Mouse (Mus musculus) ES-E14 (cell line): ENCODE data around the gene Fam81a. TPM values are rescaled to one million over a fixed set of nuclear protein-coding genes. Genes with fewer than 3 reads are reported as not detected.
A peak's percentile ranks its signal among the peaks of the same experiment; 100 is the strongest.

Experiments used
- DNase-seq: peaks from one replicate; pipeline ENCODE4 v3.0.0-alpha.2; 2013; ENCODE audit warnings: low read depth, low spot score
- H3K27ac ChIP-seq: 2 replicates; pipeline ENCODE4 v1.5.1; 2012; ENCODE audit warnings: low read depth, mild to moderate bottlenecking, low read length, moderate library complexity, mixed read lengths; ENCODE audit not compliant: poor library complexity, insufficient read depth, severe bottlenecking
- H3K36me3 ChIP-seq: 2 replicates; pipeline ENCODE4 v1.6.1; 2012; ENCODE audit warnings: mild to moderate bottlenecking, low read length, moderate library complexity, mixed read lengths; ENCODE audit not compliant: control insufficient read depth, poor library complexity, insufficient read depth, severe bottlenecking
- H3K4me1 ChIP-seq, 2 experiments: fragments of 150-350 bp in 1 of 2; sonication (generic) in 1 of 2; 2 replicates each; pipeline ENCODE4 v1.6.1; 2012; ENCODE audit warnings: low read length in 2 of 2, mild to moderate bottlenecking in 1 of 2, mixed read lengths in 1 of 2; ENCODE audit not compliant: control insufficient read depth in 2 of 2, insufficient read depth in 2 of 2, poor library complexity in 1 of 2
- H3K4me3 ChIP-seq, 2 experiments: fragments of 150-350 bp in 1 of 2; sonication (generic) in 1 of 2; 2 replicates each; pipeline ENCODE4 v1.5.1; 2012; ENCODE audit warnings: low read length in 2 of 2, low read depth in 1 of 2, mild to moderate bottlenecking in 1 of 2, mixed read lengths in 1 of 2; ENCODE audit not compliant: insufficient read depth in 1 of 2, poor library complexity in 1 of 2, severe bottlenecking in 1 of 2
- H3K9ac ChIP-seq: 2 replicates; pipeline ENCODE4 v1.6.1; 2012; ENCODE audit warnings: low read depth, mild to moderate bottlenecking, low read length, mixed read lengths; ENCODE audit not compliant: poor library complexity, insufficient read depth, severe bottlenecking
- H3K9me3 ChIP-seq: fragments of 150-350 bp; sonication (generic); 2 replicates; pipeline ENCODE4 v1.6.1; 2012; ENCODE audit warnings: low read depth, mild to moderate bottlenecking, low read length; ENCODE audit not compliant: control insufficient read depth, insufficient read depth
- CHD2 ChIP-seq: IDR thresholded peaks from 2 replicates; pipeline ENCODE4 v1.6.1; 2014; ENCODE audit warnings: mild to moderate bottlenecking, low read depth, low read length, inconsistent platforms
- HCFC1 ChIP-seq: IDR thresholded peaks from 2 replicates; pipeline ENCODE4 v1.6.1; 2012; ENCODE audit warnings: low read length, inconsistent platforms, borderline replicate concordance; ENCODE audit not compliant: insufficient read depth
- MAFK ChIP-seq: IDR thresholded peaks from 2 replicates; pipeline ENCODE4 v1.6.1; 2014; ENCODE audit warnings: mild to moderate bottlenecking, low read depth, low read length, inconsistent platforms; ENCODE audit not compliant: insufficient read depth
- ZC3H11A ChIP-seq: IDR thresholded peaks from 2 replicates; pipeline ENCODE4 v1.6.1; 2012; ENCODE audit warnings: low read depth, mild to moderate bottlenecking, inconsistent platforms, low read length, borderline replicate concordance
- ZNF384 ChIP-seq: IDR thresholded peaks from 2 replicates; pipeline ENCODE4 v1.6.1; 2012; ENCODE audit warnings: low read depth, low read length, inconsistent platforms
- in situ Hi-C, 2 experiments: fragments of 600-800 bp; cut with MboI; formaldehyde crosslinking; loops; one replicate each; pipeline ENCODE4 v1.15.1; 2025; ENCODE audit warnings: low sequenced_read_pairs in 2 of 2, inconsistent platforms in 1 of 2; ENCODE audit not compliant: unreplicated experiment in 2 of 2
- total RNA-seq: library from RNA; depleted of rRNA; stranded (reverse); fragments of 300-350 nt; gene quantifications from 2 replicates; pipeline ENCODE4 v1.2.3, GENCODE M21; 2012

Fam81a gene
- total RNA-seq, 1 experiment: 5.7 TPM

DNA sequence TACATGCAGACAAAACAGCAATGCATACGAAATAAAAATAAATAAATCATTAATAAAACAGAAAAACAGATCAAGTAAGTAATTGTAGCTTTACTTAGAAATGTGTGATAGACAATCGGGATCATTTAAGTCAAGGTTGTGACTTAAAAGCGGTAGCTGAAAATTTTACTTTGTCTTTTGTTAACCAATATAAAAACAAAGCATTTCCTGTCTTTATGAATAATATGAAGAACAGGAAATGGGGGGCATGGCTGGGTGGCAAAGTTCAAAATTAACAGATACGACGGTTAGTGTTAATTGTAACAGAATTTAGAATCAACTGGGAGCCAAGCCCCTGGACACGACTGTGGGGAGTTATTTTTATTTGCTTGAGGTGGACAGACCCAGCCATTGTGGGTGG, 47.3 kb downstream of the Fam81a start:
- Histone ChIP-seq H3K4me1 (no peaks in the 10 kb centered on the region), H3K36me3 (no peaks in the 10 kb centered on the region; the same call in 1 of the 2 replicates), H3K9me3 (no peaks in the 10 kb centered on the region), H3K27ac (no peak overlapping the region), H3K9ac (no peak overlapping the region), H3K4me3 (no peak overlapping the region)
- no peak for DNase-seq
- in situ Hi-C loops: no loop called here
- TF ChIP-seq MAFK: no peak

DNA sequence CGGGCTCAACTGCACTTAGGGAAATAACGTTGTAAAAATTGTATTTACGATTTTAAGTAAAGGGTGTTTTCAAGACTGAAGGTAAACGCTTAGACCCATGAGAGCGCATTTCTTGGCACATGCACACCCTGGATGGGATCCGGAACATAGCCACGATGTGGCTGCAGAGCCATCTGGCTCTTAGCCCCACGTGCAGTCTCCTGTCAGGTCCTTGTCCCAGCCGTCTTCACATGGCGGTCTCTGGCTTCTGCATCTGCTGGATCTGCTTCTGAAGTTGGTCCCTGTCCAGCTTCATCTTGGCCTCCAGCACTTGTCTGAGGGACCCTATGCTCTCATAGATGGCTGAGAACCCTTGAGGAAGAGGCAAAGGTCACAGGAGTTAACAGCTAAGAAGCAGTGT, 51.8 kb downstream of the Fam81a start:
- DNase-seq: no peak
- Histone ChIP-seq H3K4me1 (peaks cover 3 to 20% of the 10 kb centered on the region in 2 experiments; a peak in 3 of 4 replicates), H3K4me3 (no peak overlapping the region), H3K9ac (no peak overlapping the region), H3K9me3 (no peaks in the 10 kb centered on the region), H3K27ac (no peak overlapping the region), H3K36me3 (no peaks in the 10 kb centered on the region; the same call in 1 of the 2 replicates)
- TF ChIP-seq MAFK (no peak), ZC3H11A (no peak)
- in situ Hi-C loops: no loop called here

DNA sequence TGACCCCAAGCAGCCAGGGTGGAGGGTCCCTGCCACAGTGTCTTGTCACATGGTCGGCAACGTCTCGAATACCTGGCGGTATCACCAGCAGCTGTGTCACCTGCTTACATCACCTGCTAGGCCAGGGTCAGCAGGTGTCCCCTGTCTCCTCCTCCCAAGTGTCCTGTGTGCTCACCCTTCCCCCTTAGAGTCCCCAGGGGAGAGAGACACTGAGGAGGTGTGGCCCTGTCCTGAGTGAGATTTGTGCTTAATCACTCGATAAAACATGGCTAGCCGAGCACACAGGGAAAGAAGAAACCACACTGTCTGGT, 53.6 kb downstream of the Fam81a start:
- Histone ChIP-seq H3K4me1 (peaks cover 3 to 20% of the 10 kb centered on the region in 2 experiments; a peak in 3 of 4 replicates), H3K27ac (no peak overlapping the region), H3K36me3 (no peaks in the 10 kb centered on the region; the same call in 1 of the 2 replicates), H3K4me3 (no peak overlapping the region), H3K9me3 (no peaks in the 10 kb centered on the region), H3K9ac (no peak overlapping the region)
- no peak for DNase-seq
- in situ Hi-C loops: no loop called here
- TF ChIP-seq ZC3H11A: no peak
- TF ChIP-seq CHD2: no peak
- TF ChIP-seq HCFC1: no peak
- no peak for TF ChIP-seq MAFK
- no peak for TF ChIP-seq ZNF384

DNA sequence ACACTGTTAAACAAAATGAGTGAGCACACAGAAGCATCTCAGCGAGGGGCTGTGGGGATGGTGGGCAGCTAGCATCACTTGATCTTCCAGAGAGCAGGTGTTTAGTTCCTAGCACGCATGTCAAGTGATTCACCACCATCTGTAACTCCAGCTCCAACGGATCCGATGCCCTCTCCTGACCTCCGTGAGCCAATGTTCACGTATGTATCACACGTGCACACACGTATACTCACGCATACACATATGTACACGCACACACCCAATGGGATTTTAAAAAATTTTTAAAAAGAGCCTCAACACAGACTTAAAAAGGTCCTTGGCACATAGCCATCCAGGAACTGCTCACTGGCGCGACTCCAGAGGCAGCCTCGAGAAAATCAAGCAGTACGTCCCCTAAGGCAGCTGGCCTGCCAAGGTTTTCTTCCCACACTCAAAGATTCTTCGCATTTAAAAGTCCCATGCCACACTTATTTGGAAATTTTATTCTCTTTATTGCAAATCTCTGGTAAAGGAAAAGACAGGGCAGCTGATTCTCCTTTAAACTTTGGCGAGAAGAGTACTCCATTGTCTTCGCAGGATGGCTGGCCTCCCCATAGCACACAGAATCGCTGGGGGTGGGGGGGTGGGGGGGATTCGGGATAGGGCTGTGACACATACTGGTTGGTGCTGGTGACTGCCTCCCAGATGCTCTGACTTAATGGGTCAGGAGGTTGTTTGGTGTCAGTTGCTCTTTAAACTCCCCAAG, 54.1 kb downstream of the Fam81a start:
- no peaks in the 10 kb centered on the region for H3K9me3 ChIP-seq
- no peaks in the 10 kb centered on the region for H3K36me3 ChIP-seq
- TF ChIP-seq ZNF384 (no peak), HCFC1 (no peak), CHD2 (no peak), MAFK (no peak), ZC3H11A (no peak)
- no peak for DNase-seq
- H3K4me1 ChIP-seq: peaks cover 3 to 20% of the 10 kb centered on the region in 2 experiments; a peak in 3 of 4 replicates
- H3K27ac ChIP-seq: no peak overlapping the region
- no peak overlapping the region for H3K9ac ChIP-seq
- no peak overlapping the region for H3K4me3 ChIP-seq
- in situ Hi-C loops: no loop called here

DNA sequence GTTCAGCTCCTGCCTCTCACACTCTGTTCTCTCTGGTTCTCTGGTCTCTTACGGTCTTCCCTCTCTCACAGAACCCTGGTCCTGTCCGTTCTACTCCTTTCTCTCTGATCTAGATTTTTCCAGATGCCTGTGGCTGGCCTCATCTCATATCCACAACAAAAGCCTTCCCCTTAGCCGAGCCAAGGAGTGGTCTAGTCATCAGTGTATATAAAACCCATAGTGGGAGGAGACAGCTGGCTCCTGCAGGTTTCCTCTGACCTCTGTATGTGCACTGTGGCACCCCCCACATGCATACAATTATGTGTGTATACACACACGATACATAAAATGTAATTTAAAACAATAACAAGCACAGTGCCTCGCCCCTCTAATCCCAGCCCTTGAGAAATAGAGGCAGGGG, 55.0 kb downstream of the Fam81a start:
- Histone ChIP-seq H3K9ac (no peak overlapping the region; the same call in 1 of the 2 replicates), H3K4me1 (peaks cover 3 to 23% of the 10 kb centered on the region in 2 experiments; a peak in 3 of 4 replicates), H3K27ac (peak overlapping the region; percentile 56; the same call in 1 of the 2 replicates), H3K4me3 (no peak overlapping the region), H3K9me3 (no peaks in the 10 kb centered on the region), H3K36me3 (no peaks in the 10 kb centered on the region)
- in situ Hi-C loops: no loop called here
- DNase-seq: peak; percentile 69
- no peak for TF ChIP-seq ZNF384
- TF ChIP-seq CHD2: no peak
- TF ChIP-seq HCFC1: no peak
- TF ChIP-seq ZC3H11A: no peak
- TF ChIP-seq MAFK: no peak
